Mouse (Mus musculus): ENCODE measurements around the gene Fam193a.

Fam193a gene

GRCm38 (mm10) chr5:34535831-34536230, 166.1 kb downstream of the Fam193a start:
- ChIA-PET POLR2A (interaction anchor here in 2 of 4 experiments (0.8 to 1.0 kb wide), 3 partner anchors 10 to 100 kb away, joined by 3 to 4 read pairs (median 3); partner anchors contain the start of gene Tnip2 (in 1 of the 2)), CTCF (interaction anchor here in 2 of 4 experiments (0.6 to 1.8 kb wide), 2 partner anchors 11 to 1296 kb away, joined by 3 to 6 read pairs; no protein-coding TSS in a partner anchor)
